Mouse (Mus musculus) limb, embryonic 12.5 days (tissue): ENCODE results near the gene Grm3. TPM values are rescaled to one million over a fixed set of nuclear protein-coding genes. Genes with fewer than 3 reads are reported as not detected.

Experiments used
- ATAC-seq: fragments of 200-750 bp; cut with Nextera tagmentation; 2 replicates; pipeline ENCODE4 v1.8.0; 2017; ENCODE audit warnings: low read depth, moderate TSS enrichment; ENCODE audit not compliant: insufficient number of reproducible peaks, insufficient read depth, low FRiP score, low TSS enrichment
- H3K27ac ChIP-seq: fragments of 300-500 bp; sonication (generic); 2 replicates; pipeline ENCODE4 v1.5.1; 2016; ENCODE audit warnings: mild to moderate bottlenecking, moderate library complexity
- H3K27me3 ChIP-seq: fragments of 300-500 bp; sonication (generic); 2 replicates; pipeline ENCODE4 v1.6.1; 2016; ENCODE audit warnings: mild to moderate bottlenecking, moderate library complexity
- H3K36me3 ChIP-seq: fragments of 300-500 bp; sonication (generic); 2 replicates; pipeline ENCODE4 v1.6.1; 2016; ENCODE audit warnings: mild to moderate bottlenecking, moderate library complexity
- H3K4me1 ChIP-seq: fragments of 300-500 bp; sonication (generic); replicated peaks from 2 replicates; pipeline ENCODE4 v1.6.1; 2016
- H3K4me2 ChIP-seq: fragments of 300-500 bp; sonication (generic); 2 replicates; pipeline ENCODE4 v1.6.1; 2016; ENCODE audit warnings: mild to moderate bottlenecking, moderate library complexity
- H3K4me3 ChIP-seq: fragments of 300-500 bp; sonication (generic); replicated peaks from 2 replicates; pipeline ENCODE4 v1.5.1; 2016; ENCODE audit warnings: mild to moderate bottlenecking
- H3K9ac ChIP-seq: fragments of 300-500 bp; sonication (generic); replicated peaks from 2 replicates; pipeline ENCODE4 v1.6.1; 2016; ENCODE audit warnings: mild to moderate bottlenecking, moderate library complexity
- H3K9me3 ChIP-seq: fragments of 300-500 bp; sonication (generic); 2 replicates; pipeline ENCODE4 v1.6.1; 2016; ENCODE audit warnings: mild to moderate bottlenecking, moderate library complexity
- WGBS: fragments of 180-500 bp; shearing (Covaris S2); methylation state at CpG from one replicate; pipeline ENCODE4 v1.1.7; 2016; 5-methylcytosine and 5-hydroxymethylcytosine counted together
- polyA plus RNA-seq: library from polyadenylated mRNA; unstranded; fragments of >200 nt; fragmentation: Nextera tagmentation; extraction: Ambion mirVana; gene quantifications from 2 replicates; pipeline ENCODE4 v1.2.1, GENCODE M21; 2016

Gene Grm3
- polyA plus RNA-seq, 1 experiment from 2014 or later: 0.39 TPM

DNA sequence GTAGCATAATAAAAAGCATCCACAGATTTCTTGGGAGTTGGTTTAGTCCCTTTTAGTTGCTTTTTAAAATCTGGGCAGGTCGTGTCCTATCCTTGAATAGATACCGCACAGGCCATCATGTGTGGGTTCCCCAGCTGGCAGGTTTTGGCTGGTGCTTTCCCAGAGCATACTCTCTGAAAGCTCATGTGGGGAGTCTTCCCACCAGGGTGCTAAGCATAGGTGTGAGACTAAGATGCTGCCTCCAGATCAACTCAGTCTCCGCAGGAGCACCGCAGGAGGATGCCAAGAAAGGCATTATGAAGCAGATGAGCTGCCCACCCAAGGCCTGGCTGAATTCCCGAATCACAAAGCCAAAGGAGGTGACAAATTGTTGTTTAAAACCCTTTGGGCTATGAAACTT, 229.5 kb downstream of the Grm3 start:
- no peaks in the 10 kb centered on the region for H3K4me1 ChIP-seq
- no peak overlapping the region for H3K27ac ChIP-seq
- H3K4me3 ChIP-seq: no peak overlapping the region
- no peak overlapping the region for H3K9ac ChIP-seq
- H3K36me3 ChIP-seq: no peaks in the 10 kb centered on the region
- 21% methylated on average over 5 of the region's 5 CpGs for WGBS
- no peak overlapping the region for H3K4me2 ChIP-seq
- H3K27me3 ChIP-seq: no peaks in the 10 kb centered on the region
- H3K9me3 ChIP-seq: no peaks in the 10 kb centered on the region
- ATAC-seq: no peak

DNA sequence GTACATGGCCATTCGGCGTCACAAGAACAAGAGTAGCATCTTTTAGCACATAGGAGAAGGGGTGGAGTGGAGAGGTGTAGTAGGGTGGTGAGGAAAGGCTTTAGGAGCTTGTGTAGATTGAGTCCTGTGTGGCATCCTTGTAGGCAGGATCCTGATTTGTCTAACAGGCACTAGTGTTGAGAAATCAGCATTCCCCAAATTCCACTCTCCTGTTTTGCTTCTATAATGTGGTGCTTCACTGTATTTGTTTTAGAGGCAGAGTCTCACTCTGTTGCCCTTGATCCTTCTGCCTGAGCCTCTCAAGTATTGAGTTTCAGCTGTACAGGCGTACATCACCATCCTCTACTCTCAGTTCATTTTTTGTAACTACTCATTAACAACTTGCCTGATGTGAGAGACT, 247.4 kb downstream of the Grm3 start:
- H3K4me1 ChIP-seq: no peaks in the 10 kb centered on the region
- 85% methylated on average over 3 of the region's 3 CpGs for WGBS
- no peak overlapping the region for H3K27ac ChIP-seq
- H3K4me3 ChIP-seq: no peak overlapping the region
- no peak overlapping the region for H3K9ac ChIP-seq
- H3K4me2 ChIP-seq: no peak overlapping the region
- ATAC-seq: no peak
- H3K36me3 ChIP-seq: no peaks in the 10 kb centered on the region
- no peaks in the 10 kb centered on the region for H3K9me3 ChIP-seq
- H3K27me3 ChIP-seq: no peaks in the 10 kb centered on the region

DNA sequence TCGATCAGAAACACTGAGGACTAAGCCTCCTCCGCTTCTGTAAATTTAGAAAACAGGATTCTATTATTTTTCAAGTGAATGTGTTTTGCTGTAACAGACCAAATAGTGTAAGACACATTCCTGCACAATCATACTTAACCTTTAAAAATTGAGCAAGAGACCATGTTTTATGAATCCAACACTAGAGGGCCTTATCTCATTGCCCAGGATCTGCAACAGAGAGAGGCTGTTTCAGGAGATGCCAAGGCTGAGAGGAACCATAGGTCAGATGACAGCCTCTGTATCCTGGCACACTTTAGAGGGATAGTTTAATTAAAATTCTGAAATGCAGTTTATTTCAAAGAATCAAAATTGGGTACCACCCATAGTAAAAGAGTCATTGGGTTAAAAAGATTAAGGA, 271.7 kb downstream of the Grm3 start:
- ATAC-seq: no peak
- no peak overlapping the region for H3K4me3 ChIP-seq
- H3K4me1 ChIP-seq: no peaks in the 10 kb centered on the region
- no peaks in the 10 kb centered on the region for H3K36me3 ChIP-seq
- 84% methylated on average over 2 of the region's 2 CpGs for WGBS
- no peak overlapping the region for H3K4me2 ChIP-seq
- H3K27me3 ChIP-seq: no peaks in the 10 kb centered on the region
- no peak overlapping the region for H3K9ac ChIP-seq
- H3K27ac ChIP-seq: no peak overlapping the region
- no peaks in the 10 kb centered on the region for H3K9me3 ChIP-seq

DNA sequence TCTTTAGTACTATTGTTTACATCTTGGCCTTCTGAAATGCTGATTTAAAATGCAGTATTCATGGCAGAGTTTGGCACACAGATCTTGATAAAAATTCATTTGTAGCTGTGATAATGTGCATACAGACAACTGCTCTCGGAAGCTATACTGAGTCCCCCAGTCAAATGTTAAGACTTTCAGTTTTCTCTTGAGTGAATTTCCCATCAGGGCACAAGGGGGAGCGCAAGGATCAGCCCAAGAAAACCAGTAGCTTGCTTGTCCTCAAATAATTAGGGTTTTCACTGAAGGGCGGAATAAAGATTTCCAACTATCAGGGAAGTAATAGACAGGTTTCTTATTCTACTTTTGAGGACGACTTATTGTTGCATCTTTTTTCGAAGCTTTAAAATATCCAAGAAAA, 275.4 kb downstream of the Grm3 start:
- no peaks in the 10 kb centered on the region for H3K27me3 ChIP-seq
- no peaks in the 10 kb centered on the region for H3K9me3 ChIP-seq
- H3K36me3 ChIP-seq: no peaks in the 10 kb centered on the region
- ATAC-seq: no peak
- 77% methylated on average over 5 of the region's 5 CpGs for WGBS
- H3K9ac ChIP-seq: no peak overlapping the region
- H3K4me1 ChIP-seq: no peaks in the 10 kb centered on the region
- no peak overlapping the region for H3K4me3 ChIP-seq
- no peak overlapping the region for H3K27ac ChIP-seq
- no peak overlapping the region for H3K4me2 ChIP-seq

DNA sequence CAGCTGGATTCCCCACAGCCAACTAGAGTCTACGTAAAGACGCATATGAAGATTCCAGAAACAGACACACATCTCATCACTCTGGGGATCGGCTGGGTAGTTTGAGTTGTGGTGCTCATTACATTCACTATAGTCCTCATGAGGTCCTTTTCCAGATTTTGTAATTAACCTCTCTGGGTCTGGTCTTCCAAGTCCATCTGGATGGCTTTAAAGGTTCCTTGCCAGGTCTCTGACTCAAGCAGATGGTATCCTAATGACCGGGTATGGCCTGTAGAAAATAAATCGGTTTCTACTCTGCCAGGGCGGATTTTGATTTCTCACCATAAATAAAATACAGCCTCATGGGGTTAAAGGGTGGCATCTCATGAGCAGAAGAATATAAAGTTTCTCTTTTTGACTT, 276.0 kb downstream of the Grm3 start:
- Histone ChIP-seq H3K27me3 (no peaks in the 10 kb centered on the region), H3K4me1 (no peaks in the 10 kb centered on the region), H3K4me2 (no peak overlapping the region), H3K4me3 (no peak overlapping the region), H3K36me3 (no peaks in the 10 kb centered on the region), H3K9ac (no peak overlapping the region), H3K27ac (no peak overlapping the region), H3K9me3 (no peaks in the 10 kb centered on the region)
- ATAC-seq: no peak
- 85% methylated on average over 6 of the region's 6 CpGs for WGBS

DNA sequence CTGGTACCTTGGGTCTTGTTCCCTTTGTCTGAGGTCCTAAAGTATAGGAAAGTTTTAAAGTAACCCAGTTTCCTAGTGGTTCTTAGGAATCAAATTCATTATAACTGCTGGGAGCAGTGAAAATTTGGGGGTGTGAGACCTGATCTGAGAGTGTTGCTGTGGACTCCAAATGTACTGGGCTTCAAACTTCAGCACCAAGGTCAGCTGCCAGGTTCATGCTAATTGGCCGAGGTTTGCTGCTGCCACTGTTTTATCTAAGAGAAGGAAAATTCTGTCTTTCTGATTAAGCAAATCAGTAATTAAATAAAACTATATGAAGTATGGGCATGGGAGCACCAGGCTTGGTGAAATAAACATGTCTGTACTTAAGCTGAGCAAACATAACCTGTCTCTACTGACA, 278.8 kb downstream of the Grm3 start:
- 2% methylated on average over 1 of the region's 1 CpGs for WGBS
- Histone ChIP-seq H3K4me1 (no peaks in the 10 kb centered on the region), H3K9me3 (no peaks in the 10 kb centered on the region), H3K9ac (no peak overlapping the region), H3K4me2 (no peak overlapping the region), H3K36me3 (no peaks in the 10 kb centered on the region), H3K27me3 (no peaks in the 10 kb centered on the region), H3K27ac (no peak overlapping the region), H3K4me3 (no peak overlapping the region)
- ATAC-seq: no peak
